Mouse (Mus musculus) retina, adult 2 months (tissue): Measurements from ENCODE around the gene Ubqln1.

ENCODE experiments used
- DNase-seq: peaks from one replicate; pipeline ENCODE4 v3.0.0-alpha.2; 2012; ENCODE audit warnings: low read depth, low spot score

The Ubqln1 gene

DNA sequence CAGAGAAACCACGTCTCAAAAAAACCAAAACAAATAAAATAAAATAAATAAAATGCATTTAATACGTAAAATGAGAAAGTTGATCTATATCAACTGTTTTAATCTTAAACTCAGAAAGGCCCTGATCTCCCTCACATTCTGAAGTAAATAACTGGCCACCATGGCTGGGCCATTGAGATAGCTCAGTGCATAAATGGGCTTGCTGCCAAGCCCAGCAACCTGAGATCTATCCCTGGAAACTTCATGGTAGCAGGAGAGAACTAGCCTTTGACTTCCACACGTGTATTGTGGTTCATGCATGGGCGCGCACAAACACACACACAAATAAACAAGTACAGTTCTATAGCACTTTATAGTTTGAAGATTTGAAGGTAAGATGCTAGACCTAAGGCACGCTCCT, 14.1 kb downstream of the Ubqln1 start:
- no peak for DNase-seq

DNA sequence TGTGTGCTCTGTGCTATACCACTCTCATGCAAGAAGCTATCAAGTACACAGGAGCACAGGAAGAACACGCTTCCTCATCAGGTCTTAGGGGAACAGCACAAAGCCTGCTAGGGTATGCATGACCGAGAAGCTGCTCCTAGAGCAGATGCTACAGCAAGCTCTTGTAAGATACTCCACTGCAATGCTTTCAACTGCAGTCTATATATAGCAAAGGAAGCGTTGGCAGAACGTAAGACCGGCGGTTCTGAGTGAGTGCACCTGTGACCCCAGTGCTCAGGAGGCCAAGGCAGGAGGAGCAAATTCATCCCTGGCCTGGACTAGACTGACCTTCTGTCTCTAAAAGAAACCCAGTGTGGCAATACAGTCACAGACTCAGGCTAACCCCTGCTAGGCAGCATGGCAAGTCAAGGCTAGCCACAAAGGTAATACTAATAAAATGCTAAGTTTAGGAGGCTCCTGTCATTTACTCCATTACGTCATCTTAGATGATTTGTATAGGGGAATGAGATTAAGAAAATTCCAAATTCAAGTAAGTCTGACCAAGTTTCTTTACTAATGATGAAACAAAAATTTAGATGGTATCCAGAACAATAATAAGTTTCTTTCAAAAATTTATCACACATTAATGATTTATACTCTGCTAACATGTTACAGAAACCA, 17.3 kb downstream of the Ubqln1 start:
- no peak for DNase-seq

GRCm38 (mm10) chr13:58197211-58197610, 18.2 kb downstream of the Ubqln1 start:
- no peak for DNase-seq

DNA sequence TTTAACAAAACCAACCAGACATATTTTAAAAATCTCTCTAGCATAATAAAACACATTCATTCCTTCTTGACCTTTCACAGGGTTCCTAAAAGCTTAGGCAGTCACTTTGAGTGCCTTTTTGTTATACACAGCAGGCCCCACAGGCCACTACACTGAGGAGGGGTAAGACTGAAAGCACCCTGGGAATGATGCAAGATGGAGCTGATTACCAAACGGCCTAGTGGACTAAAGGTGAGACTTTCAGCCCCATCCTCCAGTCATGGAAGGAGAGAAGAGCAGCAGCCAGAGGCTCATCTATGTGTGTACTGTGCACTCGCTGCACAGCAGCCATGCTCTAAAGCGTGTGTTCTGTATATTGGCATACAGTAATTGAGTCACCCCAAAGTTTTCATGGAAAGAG, 20.5 kb downstream of the Ubqln1 start:
- DNase-seq = no peak

DNA sequence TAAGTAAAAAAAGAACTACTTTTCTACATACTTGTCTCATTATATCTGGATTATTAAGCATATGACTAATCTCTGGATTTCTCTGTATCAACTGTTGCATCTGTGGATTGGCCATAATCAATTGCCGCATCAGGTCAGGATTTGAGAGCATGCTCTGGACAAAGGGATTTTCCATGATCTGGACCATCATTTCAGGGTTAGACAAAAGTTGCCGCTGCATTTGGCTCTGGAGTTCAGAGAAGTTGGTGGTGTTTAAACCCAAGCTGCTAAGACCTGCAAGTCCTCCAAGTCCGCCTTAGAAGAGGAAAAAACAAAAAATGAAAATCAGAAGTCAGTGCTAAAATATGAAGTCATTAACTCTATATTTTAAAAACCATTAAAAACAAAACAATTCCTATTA, 22.2 kb downstream of the Ubqln1 start:
- no peak for DNase-seq

DNA sequence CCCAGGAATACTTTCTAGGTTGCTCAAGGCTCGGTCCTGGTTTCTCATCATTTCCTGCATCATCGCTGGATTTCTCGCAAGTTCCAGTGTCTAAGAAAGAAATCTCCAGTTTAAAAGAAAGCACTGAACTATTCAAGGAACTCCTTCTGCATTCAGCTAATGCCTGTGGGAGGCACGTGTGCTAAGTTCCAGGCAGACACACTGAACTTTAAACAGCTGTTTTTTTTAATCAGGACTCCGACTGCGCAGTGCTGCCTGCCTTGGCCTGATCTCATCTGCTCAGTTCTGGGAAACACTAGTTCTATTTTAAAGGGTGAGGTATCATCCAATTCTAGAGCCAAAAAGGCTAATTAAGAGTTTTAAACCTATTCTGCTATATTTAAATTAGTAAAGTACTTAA, 23.3 kb downstream of the Ubqln1 start:
- DNase-seq = no peak

DNA sequence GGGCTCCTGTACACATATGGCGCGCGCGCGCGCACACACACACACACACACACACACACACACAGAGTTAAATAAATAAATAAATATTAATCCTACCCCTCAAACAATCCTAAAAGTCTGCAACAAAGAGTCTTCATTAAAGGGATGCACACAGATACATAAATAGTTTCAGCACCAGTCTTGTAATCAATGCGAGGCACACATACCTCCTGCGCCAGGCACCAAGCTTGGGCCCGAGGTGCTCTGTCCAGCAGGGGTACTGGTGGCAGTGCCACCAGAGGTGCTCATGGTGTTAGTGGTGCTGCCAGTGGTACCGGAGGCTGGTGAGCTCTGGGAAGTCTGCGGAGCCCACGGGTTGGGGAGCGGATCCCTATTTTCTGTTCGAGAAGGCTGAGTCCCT, 23.9 kb downstream of the Ubqln1 start:
- no peak for DNase-seq

DNA sequence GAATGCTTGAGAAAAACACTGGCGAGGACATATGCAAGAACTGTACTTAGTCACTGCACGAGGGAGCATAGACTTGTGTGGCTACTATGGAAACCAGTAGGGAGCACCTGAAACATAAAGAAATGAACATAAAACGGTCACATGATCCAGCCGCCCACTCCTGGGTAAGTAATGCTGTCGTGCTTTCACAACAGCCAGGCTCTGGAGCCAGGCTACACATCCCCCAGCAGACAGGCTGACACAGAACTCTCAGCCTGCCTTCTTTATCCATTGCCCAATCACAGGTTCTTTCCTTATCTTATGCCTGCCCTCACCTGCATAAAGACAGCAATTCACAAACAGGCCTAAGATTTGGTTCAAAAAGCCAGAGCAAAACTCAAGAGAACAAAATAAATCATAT, 26.0 kb downstream of the Ubqln1 start:
- no peak for DNase-seq

DNA sequence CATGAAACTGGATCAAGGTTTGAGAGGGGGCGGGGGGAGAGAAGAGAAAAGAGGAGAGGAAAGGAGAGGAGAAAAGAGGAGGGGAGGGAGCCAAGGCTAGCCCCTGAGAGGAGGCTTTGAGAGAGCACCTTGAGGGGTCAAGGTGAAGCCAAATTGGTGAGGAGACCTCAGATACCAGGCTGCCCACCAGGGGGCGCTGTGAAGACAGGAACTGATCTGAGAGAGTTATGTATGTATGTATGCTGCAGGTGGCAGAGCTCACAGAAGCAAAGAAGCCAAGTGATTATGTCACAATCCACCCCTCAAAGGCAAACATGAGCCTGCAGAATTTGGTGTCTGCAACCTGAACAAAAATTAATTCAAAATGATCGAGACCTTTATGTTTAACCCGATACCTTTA, 27.0 kb downstream of the Ubqln1 start:
- peak; percentile 69 for DNase-seq

DNA sequence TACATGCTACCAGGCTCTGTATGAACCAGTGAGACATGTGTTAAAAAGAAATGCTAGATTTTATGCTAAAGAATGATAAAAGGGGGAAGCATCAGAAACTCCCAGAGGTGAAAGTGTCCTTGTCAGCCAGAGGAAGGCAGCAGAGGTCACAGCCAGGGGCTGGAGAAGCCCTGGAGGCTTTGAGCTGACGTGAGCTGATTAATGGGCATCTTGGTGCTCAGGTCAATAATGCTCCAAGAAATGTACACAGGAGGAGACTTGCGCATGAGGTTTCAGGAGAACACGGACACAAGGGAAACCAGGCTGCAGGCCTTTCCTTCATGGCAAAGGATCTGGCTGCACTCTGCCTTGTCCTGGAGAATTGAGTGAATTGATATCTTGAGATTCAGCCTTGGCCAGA, 27.7 kb downstream of the Ubqln1 start:
- no peak for DNase-seq

GRCm38 (mm10) chr13:58186281-58186680, 29.2 kb downstream of the Ubqln1 start:
- DNase-seq = no peak

DNA sequence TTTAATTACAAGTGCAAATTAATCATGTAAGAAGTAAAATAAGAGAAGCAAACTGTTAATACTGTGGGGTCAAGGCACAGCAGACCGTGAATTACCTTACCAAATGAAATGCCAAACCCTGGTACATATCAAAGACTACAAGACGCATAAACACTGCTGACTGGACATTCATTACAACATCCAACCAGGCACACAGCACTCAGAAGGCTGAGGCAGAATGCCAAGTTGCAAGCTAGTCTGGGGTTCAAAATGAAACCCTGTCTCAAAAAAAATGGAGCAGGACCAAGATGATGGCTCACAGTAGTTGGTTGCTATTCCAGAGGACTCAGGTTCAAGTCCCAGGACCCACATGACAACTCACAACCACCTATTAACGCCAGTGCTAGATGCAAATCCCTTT, 31.3 kb downstream of the Ubqln1 start:
- DNase-seq = no peak

DNA sequence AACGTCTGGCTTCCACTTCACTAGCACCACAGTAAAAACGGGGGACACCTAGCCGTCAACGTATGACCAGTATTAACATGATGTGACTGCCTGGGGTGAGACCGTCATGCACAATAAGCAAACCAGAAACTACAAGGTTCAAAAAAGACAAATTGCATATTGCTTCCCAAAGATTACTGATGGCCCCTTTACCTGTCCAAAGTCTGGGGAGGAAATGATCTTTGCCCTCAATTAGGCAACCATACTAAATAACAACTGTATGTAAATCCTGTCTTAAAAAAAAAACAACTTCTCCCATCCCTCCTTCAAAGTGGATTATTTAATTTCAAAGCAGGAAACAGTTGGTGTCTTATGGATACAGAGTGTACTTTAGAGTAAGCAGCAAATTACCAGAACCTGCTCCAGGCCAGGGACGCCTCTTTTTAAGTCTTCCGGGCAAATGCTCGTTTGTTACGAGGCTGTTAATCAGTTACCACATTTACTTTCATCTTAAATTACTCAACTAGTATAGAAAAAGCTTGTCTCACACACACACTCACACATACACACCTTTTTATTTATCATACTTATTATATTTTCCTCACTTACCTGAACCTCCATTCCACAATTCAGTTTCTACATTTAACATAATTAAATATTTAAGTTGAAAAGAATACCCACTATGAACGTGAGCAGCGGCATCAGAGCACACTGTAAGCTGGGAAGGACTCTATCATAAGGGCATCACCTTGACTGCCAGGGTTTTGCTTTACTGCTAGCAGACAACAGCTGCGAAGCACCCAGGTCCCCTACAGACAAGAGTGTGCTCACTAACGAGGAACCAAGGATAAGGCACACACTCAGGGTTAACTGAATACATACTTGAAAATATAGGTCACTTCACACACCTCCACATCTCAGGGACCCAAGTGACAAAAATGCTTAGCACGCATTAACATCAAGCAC, 33.6 kb downstream of the Ubqln1 start:
- no peak for DNase-seq

GRCm38 (mm10) chr13:58177511-58178208, 37.8 kb downstream of the Ubqln1 start:
- DNase-seq = no peak

- no peak for DNase-seq
These were observed 39.3 kb downstream of the Ubqln1 start for GRCm38 (mm10) chr13:58176105-58176504.

DNA sequence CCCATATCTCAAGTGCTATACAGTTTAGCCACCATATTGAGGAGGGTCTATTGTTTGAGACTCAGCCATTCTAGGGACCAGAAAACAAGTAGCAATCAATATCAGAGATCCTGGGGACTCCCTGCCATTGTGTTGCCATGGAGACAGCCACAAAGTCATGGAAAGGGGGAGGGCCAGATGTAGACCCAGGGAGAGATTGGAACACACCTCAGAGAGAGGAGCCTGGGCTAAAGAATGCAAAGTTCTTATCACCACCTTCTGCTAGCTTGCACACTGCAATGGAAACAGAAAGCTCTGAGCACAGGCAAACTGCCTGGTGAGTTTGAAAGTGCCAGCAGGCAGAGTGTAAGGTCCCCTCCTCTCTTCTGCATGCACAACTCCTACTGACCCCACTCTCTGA, 47.3 kb downstream of the Ubqln1 start:
- no peak for DNase-seq

- DNase-seq = no peak
These were observed 52.1 kb downstream of the Ubqln1 start for GRCm38 (mm10) chr13:58163343-58163742.

DNA sequence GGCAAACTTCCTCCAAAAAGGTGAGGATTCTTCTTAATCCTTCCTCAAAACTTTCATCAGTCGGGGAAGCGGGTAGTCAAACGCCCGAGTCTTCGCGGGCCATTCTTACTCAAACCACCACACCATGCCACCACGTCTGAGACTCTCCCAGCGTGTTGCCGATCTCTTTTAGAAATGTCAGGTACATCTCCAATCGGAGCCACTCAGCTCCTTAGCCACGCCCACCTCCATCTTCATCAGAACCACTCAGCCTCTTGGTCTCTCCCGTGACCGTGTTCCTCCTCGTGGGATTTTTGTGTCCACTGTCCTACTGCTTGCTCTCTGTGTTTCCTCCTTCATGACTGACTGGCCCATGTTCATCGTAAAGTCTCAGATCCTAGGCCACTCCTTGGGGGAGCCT, 54.7 kb downstream of the Ubqln1 start:
- no peak for DNase-seq

- peak; percentile 77 for DNase-seq
These were observed 57.1 kb downstream of the Ubqln1 start for GRCm38 (mm10) chr13:58158099-58158912.

DNA sequence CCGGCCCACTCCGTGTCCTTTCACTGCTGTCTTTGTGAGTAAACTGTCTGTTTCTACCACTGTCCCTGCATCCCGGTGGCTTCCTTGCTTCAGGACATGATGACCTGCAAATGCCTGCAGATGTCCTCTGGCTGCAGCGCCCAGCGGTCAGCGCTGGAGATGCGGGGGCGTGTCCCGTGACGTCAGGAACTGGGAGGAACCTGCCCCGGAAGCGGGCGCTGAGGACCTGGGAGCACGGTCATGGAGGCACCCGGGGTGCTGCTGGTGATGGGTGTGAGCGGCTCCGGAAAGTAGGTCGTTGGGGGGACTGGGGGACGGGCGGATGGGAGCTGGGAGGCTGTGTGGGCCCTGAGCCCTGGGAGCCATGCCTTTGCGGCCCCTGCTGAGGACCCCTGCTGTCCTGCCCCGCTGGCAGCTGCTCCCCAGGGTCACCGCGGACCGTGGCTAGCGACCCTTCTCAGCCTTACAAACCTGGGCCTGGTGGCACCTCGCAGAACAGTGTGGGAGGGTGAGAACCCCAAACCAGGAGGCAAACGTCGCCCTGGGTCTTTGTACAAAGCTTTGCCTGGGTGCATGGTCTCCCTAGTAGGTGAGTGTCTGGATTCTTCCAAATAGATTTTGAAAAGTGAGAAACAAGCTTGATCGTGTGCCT, 57.9 kb downstream of the Ubqln1 start, which contains the start of gene Idnk:
Gene Idnk, plus strand, starts transcription at position 203 of the 652 bp plus-strand sequence.
- DNase-seq = peak; percentile 80

DNA sequence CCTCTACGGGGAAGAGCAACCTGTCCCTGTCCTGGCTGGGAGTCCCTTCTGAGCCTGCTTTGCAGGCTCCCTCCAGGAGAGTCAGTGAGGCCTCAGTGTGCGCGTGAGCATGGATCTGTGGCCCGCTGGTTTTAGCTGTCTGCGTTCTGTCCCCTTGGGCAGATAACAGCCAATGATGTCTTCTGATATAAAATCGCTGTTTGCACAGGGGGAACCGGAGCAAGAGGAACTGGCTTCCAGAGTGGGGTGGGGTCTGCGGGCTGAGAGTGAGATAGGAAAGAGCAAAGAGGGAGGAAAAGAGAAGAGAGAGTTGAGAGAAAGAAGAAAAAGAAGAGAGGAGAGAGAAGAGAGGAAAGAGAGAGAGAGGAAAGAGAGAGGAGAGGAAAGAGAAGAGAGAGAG, 58.4 kb downstream of the Ubqln1 start:
- peak; percentile 4 for DNase-seq
